Mouse (Mus musculus): ENCODE data around the gene Trpc4ap.

DNA sequence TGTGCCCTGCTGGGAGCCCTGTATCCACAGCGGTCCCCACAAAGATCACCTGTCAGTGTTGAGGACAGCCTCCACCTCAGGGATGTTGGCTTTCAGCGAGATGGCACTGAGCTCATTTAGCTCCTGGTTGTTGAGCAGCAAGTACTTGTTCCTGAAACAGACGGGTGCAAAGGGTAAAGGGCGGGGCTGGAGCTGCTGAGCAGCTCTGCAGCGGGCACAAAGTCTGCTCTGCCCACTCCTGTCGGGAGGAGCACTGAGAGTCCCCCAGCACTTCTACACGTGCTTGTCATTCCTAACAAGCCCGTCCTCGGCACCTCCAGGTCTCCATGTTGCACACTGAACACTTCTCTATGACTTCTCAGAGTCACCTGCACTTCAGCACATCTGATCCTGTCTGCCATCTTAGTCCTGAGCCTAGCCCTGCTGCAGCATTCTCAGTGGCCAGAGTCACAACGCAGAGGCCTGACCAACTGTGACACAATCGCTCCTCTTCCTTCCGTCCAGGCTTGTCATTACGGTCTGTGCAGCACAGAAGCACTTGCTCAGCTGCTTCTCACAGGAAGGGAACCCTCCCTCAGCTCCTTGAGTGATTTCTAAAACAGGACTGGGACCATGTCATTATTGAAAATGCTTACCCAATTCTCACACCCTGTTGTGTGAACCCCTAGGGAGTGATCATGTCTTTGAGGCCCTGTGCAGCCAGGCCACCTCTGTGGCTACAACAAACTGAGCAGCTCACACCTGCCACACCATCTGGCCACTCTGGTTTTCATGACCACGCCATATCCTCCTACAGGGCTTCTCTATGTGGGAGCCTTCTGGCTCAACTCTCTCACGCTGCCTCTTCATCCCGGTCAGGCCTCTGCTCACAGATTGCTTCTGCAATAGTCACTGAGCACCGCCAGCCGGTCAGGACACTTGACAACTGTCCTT lies 50.4 kb downstream of the Trpc4ap start:
- no peak for TF ChIP-seq ZC3H11A (IDR thresholded peaks at IDR 0.05; ENCODE audit: borderline replicate concordance, low read depth, low read length)
- no peak for TF ChIP-seq ZNF384 (IDR thresholded peaks at IDR 0.05; ENCODE audit: low read depth, low read length)
- no peak for TF ChIP-seq HCFC1 (IDR thresholded peaks at IDR 0.05; ENCODE audit: borderline replicate concordance, insufficient read depth, low read length)
- no peak for TF ChIP-seq CHD2 (IDR thresholded peaks at IDR 0.05; ENCODE audit: low read depth, low read length)
